Mouse (Mus musculus) ES-Bruce4 (cell line): ENCODE results near the gene Tlk1.

Experiments
- CTCF ChIP-seq: IDR thresholded peaks from one replicate; pipeline ENCODE4 v1.8.1; 2011; ENCODE audit warnings: low read depth, low read length
- EP300 ChIP-seq: IDR thresholded peaks from 2 replicates; pipeline ENCODE4 v1.6.1; 2011; ENCODE audit warnings: low read depth, low read length; ENCODE audit not compliant: insufficient read depth

- TF ChIP-seq CTCF = no peak
- no peak for TF ChIP-seq EP300
Measured at GRCm38 (mm10) chr2:70808681-70809080, 16.8 kb downstream of the Tlk1 start.
